Mouse (Mus musculus) liver, postnatal 0 days (tissue): ENCODE results near the gene Tle4.

ENCODE experiments used
- CTCF ChIP-seq: sonication (generic); IDR thresholded peaks from 2 replicates; pipeline ENCODE4 v1.5.1; 2016; ENCODE audit warnings: antibody characterized with exemption, low read depth
- EP300 ChIP-seq: IDR thresholded peaks from 2 replicates; pipeline ENCODE4 v1.6.1; 2016; ENCODE audit warnings: antibody characterized with exemption, low read depth, mild to moderate bottlenecking

DNA sequence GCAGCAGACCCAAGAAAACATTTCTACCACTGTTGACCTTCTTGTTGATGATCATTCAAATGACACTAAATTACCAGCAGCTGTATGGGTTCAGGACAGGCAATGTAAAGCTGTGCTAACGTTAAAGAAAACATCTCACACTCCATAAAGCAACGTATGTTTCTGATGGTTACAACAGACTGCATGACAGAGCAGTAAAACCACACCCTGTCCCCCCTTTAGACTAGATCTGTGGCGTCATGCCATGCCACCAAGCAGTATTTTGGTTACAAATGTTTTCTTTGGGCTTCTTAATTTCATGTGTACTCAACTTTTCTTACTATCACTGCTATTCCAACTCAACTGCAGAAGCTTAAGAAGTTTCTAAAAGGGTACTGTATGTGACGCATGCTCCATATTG is 19.8 kb downstream of the Tle4 start:
- TF ChIP-seq CTCF (no peak), EP300 (no peak)
